In the genomic region with DNA sequence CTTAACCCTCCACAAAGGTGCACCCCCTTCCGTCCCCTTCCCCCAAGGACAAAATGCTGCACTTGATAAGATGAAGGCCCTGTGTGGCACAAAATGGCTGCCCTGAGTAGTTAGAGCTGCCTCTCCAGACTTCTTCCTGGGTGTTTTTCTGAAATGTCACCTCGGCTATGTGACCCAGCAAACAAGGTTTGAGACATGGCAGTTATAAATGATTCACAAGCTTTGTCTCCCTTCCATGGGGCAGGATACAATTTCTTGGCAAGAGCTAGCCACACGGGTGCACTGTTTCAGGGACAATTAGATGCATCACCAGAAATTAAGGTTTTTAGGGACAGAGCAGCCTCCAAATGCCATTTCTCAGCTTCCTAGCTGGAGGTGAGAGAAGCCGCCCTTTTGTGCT, we compare ENCODE assay signal across 13 mouse cellular contexts. TPM values are rescaled to one million over a fixed set of nuclear protein-coding genes. Genes with fewer than 3 reads are reported as not detected.
DNase-seq lines count a peak whose midpoint lies in the region; ATAC-seq and TF ChIP-seq lines count a peak whose summit lies in the region.
"Had no signal": no experiment of that assay in that cellular context is flagged by ENCODE, and none has a peak within 500 bp of the region (broad histone marks: within the 10 kb centered on the region; RNA-seq: fewer than 3 reads in every experiment).

No protein-coding gene starts in this region.

- H3K9me3 ChIP-seq in intestine, embryonic 15.5 days = no peaks in the 10 kb centered on the region
- H3K9me3 ChIP-seq in intestine, postnatal 0 days (ENCODE audit: control insufficient read depth) = no peaks in the 10 kb centered on the region
- H3K9me3 ChIP-seq in lung, embryonic 15.5 days = no peaks in the 10 kb centered on the region
- no peaks in the 10 kb centered on the region for H3K9me3 ChIP-seq in hindbrain, embryonic 16.5 days (ENCODE audit: control insufficient read depth, low read length)
- H3K9me3 ChIP-seq in neural tube, embryonic 13.5 days = no peaks in the 10 kb centered on the region
- H3K9me3 ChIP-seq: forebrain, embryonic 12.5 days; midbrain, embryonic 12.5 days had no signal

- no peaks in the 10 kb centered on the region for H3K27me3 ChIP-seq in intestine, embryonic 15.5 days (replicated peaks)
- H3K27me3 ChIP-seq in intestine, postnatal 0 days (replicated peaks; ENCODE audit: control insufficient read depth, insufficient read depth, low read length) = no peaks in the 10 kb centered on the region
- no peaks in the 10 kb centered on the region for H3K27me3 ChIP-seq in lung, embryonic 15.5 days
- H3K27me3 ChIP-seq in hindbrain, embryonic 16.5 days (replicated peaks; ENCODE audit: control insufficient read depth, insufficient read depth, low read length) = no peaks in the 10 kb centered on the region
- H3K27me3 ChIP-seq in neural tube, embryonic 13.5 days = no peaks in the 10 kb centered on the region
- H3K27me3 ChIP-seq: forebrain, embryonic 12.5 days; midbrain, embryonic 12.5 days; Patski had no signal

- no peak overlapping the region for H3K4me3 ChIP-seq in intestine, embryonic 15.5 days (replicated peaks)
- no peak overlapping the region for H3K4me3 ChIP-seq in intestine, postnatal 0 days (ENCODE audit: low read depth, low read length)
- 0 out of 2 replicates have a peak overlapping the region, but pooled peaks have one; percentile 83 for H3K4me3 ChIP-seq in lung, embryonic 15.5 days
- no peak overlapping the region for H3K4me3 ChIP-seq in hindbrain, embryonic 16.5 days (ENCODE audit: low read length)
- 0 out of 2 replicates have a peak overlapping the region, but pooled peaks have one; percentile 65 for H3K4me3 ChIP-seq in neural tube, embryonic 13.5 days

- TF ChIP-seq CTCF in intestine, postnatal 0 days (IDR thresholded peaks at IDR 0.05; ENCODE audit: low read depth) = no peak

- ATAC-seq in intestine, embryonic 15.5 days = no peak
- ATAC-seq in intestine, postnatal 0 days = no peak
- ATAC-seq in lung, embryonic 15.5 days (ENCODE audit: borderline replicate concordance, extremely low read depth, low FRiP score, low TSS enrichment) = no peak
- ATAC-seq in hindbrain, embryonic 16.5 days = no peak
- ATAC-seq in neural tube, embryonic 13.5 days (ENCODE audit: low read depth) = no peak
- ATAC-seq: lung, postnatal 0 days; Patski had no signal

- DNase-seq in lung, adult 18-20 months = no peak
- no peak for DNase-seq in ovary, postnatal 36 days (ENCODE audit: low spot score)
- DNase-seq: adrenal gland, adult 2 months; right cerebral cortex, postnatal 4 days had no signal

- H3K4me1 ChIP-seq in intestine, embryonic 15.5 days (replicated peaks) = peaks cover 37% of the 10 kb centered on the region
- peaks cover 11% of the 10 kb centered on the region for H3K4me1 ChIP-seq in intestine, postnatal 0 days (replicated peaks; ENCODE audit: control insufficient read depth, insufficient read depth, low read length)
- H3K4me1 ChIP-seq in lung, embryonic 15.5 days = peaks cover 37% of the 10 kb centered on the region
- H3K4me1 ChIP-seq in hindbrain, embryonic 16.5 days (ENCODE audit: control insufficient read depth, insufficient read depth, low read depth, low read length) = peaks cover 44% of the 10 kb centered on the region
- H3K4me1 ChIP-seq in neural tube, embryonic 13.5 days (replicated peaks) = peaks cover 60% of the 10 kb centered on the region

- H3K27ac ChIP-seq in intestine, embryonic 15.5 days = no peak overlapping the region
- no peak overlapping the region for H3K27ac ChIP-seq in intestine, postnatal 0 days (ENCODE audit: low read depth, low read length)
- H3K27ac ChIP-seq in lung, embryonic 15.5 days = no peak overlapping the region
- no peak overlapping the region for H3K27ac ChIP-seq in hindbrain, embryonic 16.5 days (ENCODE audit: low read depth, low read length)
- H3K27ac ChIP-seq in neural tube, embryonic 13.5 days (replicated peaks) = no peak overlapping the region
- H3K27ac ChIP-seq: forebrain, embryonic 12.5 days had no signal

- no peak overlapping the region for H3K9ac ChIP-seq in intestine, embryonic 15.5 days
- no peak overlapping the region for H3K9ac ChIP-seq in intestine, postnatal 0 days (ENCODE audit: low read depth, low read length)
- no peak overlapping the region for H3K9ac ChIP-seq in lung, embryonic 15.5 days
- no peak overlapping the region for H3K9ac ChIP-seq in hindbrain, embryonic 16.5 days (ENCODE audit: low read depth, low read length)
- no peak overlapping the region for H3K9ac ChIP-seq in neural tube, embryonic 13.5 days

- 73% methylated on average over 4 of the region's 4 CpGs for WGBS in intestine, embryonic 15.5 days
- WGBS in intestine, postnatal 0 days = 61% methylated on average over 4 of the region's 4 CpGs
- 61% methylated on average over 4 of the region's 4 CpGs for WGBS in lung, embryonic 15.5 days
- 73% methylated on average over 4 of the region's 4 CpGs for WGBS in hindbrain, embryonic 16.5 days
- WGBS in neural tube, embryonic 13.5 days = 74% methylated on average over 4 of the region's 4 CpGs

- H3K36me3 ChIP-seq in intestine, embryonic 15.5 days = peaks cover 18% of the 10 kb centered on the region; the same call in 1 of the 2 replicates
- H3K36me3 ChIP-seq in intestine, postnatal 0 days (ENCODE audit: control insufficient read depth, insufficient read depth) = peaks cover 38% of the 10 kb centered on the region
- peaks cover 37% of the 10 kb centered on the region for H3K36me3 ChIP-seq in lung, embryonic 15.5 days
- peaks cover 28% of the 10 kb centered on the region for H3K36me3 ChIP-seq in hindbrain, embryonic 16.5 days (ENCODE audit: control insufficient read depth, insufficient read depth, low read length)
- peaks cover 56% of the 10 kb centered on the region for H3K36me3 ChIP-seq in neural tube, embryonic 13.5 days

- peak overlapping the region; percentile 83; the same call in 1 of the 2 replicates for H3K4me2 ChIP-seq in intestine, embryonic 15.5 days (replicated peaks)
- no peak overlapping the region for H3K4me2 ChIP-seq in intestine, postnatal 0 days (replicated peaks; ENCODE audit: low read depth)
- H3K4me2 ChIP-seq in lung, embryonic 15.5 days = peak overlapping the region; percentile 84; the same call in 1 of the 2 replicates
- peak overlapping the region; percentile 94 for H3K4me2 ChIP-seq in hindbrain, embryonic 16.5 days (ENCODE audit: low read length)
- H3K4me2 ChIP-seq in neural tube, embryonic 13.5 days = peak overlapping the region; percentile 91

RNA-seq across cellular contexts. Expression of gene Cyb561d2, which starts 1.6 kb away (rescaled TPM):
- 31.2 and 35.8 TPM in 2 replicates for polyA plus RNA-seq in intestine, embryonic 15.5 days (2015; fragmentation: Nextera tagmentation; extraction: Ambion mirVana)
- polyA plus RNA-seq in intestine, postnatal 0 days (2015; fragmentation: Nextera tagmentation; extraction: Ambion mirVana) = 36.3 and 38.9 TPM in 2 replicates
- 26.0 and 28.4 TPM in 2 replicates for polyA plus RNA-seq in lung, embryonic 15.5 days (2015; fragmentation: Nextera tagmentation; extraction: Ambion mirVana)
- 51.4 and 59.0 TPM in 2 replicates for polyA plus RNA-seq in hindbrain, embryonic 16.5 days (2015; fragmentation: Nextera tagmentation; extraction: Ambion mirVana)
- polyA plus RNA-seq in neural tube, embryonic 13.5 days (2015; fragmentation: Nextera tagmentation; extraction: Ambion mirVana) = 33.0 and 40.1 TPM in 2 replicates

RNA-seq across cellular contexts. Expression of gene Nprl2, which starts 1.6 kb away (rescaled TPM):
- polyA plus RNA-seq in intestine, embryonic 15.5 days (2015; fragmentation: Nextera tagmentation; extraction: Ambion mirVana) = 33.9 and 36.9 TPM in 2 replicates
- polyA plus RNA-seq in intestine, postnatal 0 days (2015; fragmentation: Nextera tagmentation; extraction: Ambion mirVana) = 20.0 and 20.7 TPM in 2 replicates
- 39.2 and 42.2 TPM in 2 replicates for polyA plus RNA-seq in lung, embryonic 15.5 days (2015; fragmentation: Nextera tagmentation; extraction: Ambion mirVana)
- polyA plus RNA-seq in hindbrain, embryonic 16.5 days (2015; fragmentation: Nextera tagmentation; extraction: Ambion mirVana) = 75.8 and 78.6 TPM in 2 replicates
- 66.7 and 73.7 TPM in 2 replicates for polyA plus RNA-seq in neural tube, embryonic 13.5 days (2015; fragmentation: Nextera tagmentation; extraction: Ambion mirVana)

RNA-seq across cellular contexts. Expression of gene Tmem115, which starts 6.7 kb away (rescaled TPM):
- polyA plus RNA-seq in intestine, embryonic 15.5 days (2015; fragmentation: Nextera tagmentation; extraction: Ambion mirVana) = 42.2 and 43.0 TPM in 2 replicates
- polyA plus RNA-seq in intestine, postnatal 0 days (2015; fragmentation: Nextera tagmentation; extraction: Ambion mirVana) = 36.3 and 38.0 TPM in 2 replicates
- polyA plus RNA-seq in lung, embryonic 15.5 days (2015; fragmentation: Nextera tagmentation; extraction: Ambion mirVana) = 39.7 and 42.7 TPM in 2 replicates
- polyA plus RNA-seq in hindbrain, embryonic 16.5 days (2015; fragmentation: Nextera tagmentation; extraction: Ambion mirVana) = 45.7 and 46.0 TPM in 2 replicates
- polyA plus RNA-seq in neural tube, embryonic 13.5 days (2015; fragmentation: Nextera tagmentation; extraction: Ambion mirVana) = 43.4 and 44.4 TPM in 2 replicates

RNA-seq across cellular contexts. Expression of gene Zmynd10, which starts 6.7 kb away (rescaled TPM):
- polyA plus RNA-seq in intestine, embryonic 15.5 days (2015; fragmentation: Nextera tagmentation; extraction: Ambion mirVana) = 0.67 and 0.68 TPM in 2 replicates
- 4.0 and 5.0 TPM in 2 replicates for polyA plus RNA-seq in intestine, postnatal 0 days (2015; fragmentation: Nextera tagmentation; extraction: Ambion mirVana)
- 6.8 TPM in 2 replicates for polyA plus RNA-seq in lung, embryonic 15.5 days (2015; fragmentation: Nextera tagmentation; extraction: Ambion mirVana)
- polyA plus RNA-seq in hindbrain, embryonic 16.5 days (2015; fragmentation: Nextera tagmentation; extraction: Ambion mirVana) = 3.3 and 4.4 TPM in 2 replicates
- polyA plus RNA-seq in neural tube, embryonic 13.5 days (2015; fragmentation: Nextera tagmentation; extraction: Ambion mirVana) = 1.2 and 1.3 TPM in 2 replicates

RNA-seq across cellular contexts. Expression of gene Rassf1, which starts 10.9 kb away (rescaled TPM):
- polyA plus RNA-seq in intestine, embryonic 15.5 days (2015; fragmentation: Nextera tagmentation; extraction: Ambion mirVana) = 51.7 and 52.7 TPM in 2 replicates
- polyA plus RNA-seq in intestine, postnatal 0 days (2015; fragmentation: Nextera tagmentation; extraction: Ambion mirVana) = 44.3 and 48.0 TPM in 2 replicates
- polyA plus RNA-seq in lung, embryonic 15.5 days (2015; fragmentation: Nextera tagmentation; extraction: Ambion mirVana) = 57.7 and 64.1 TPM in 2 replicates
- 45.8 and 46.6 TPM in 2 replicates for polyA plus RNA-seq in hindbrain, embryonic 16.5 days (2015; fragmentation: Nextera tagmentation; extraction: Ambion mirVana)
- 35.4 and 39.0 TPM in 2 replicates for polyA plus RNA-seq in neural tube, embryonic 13.5 days (2015; fragmentation: Nextera tagmentation; extraction: Ambion mirVana)

Comparison
In these comparisons a context has a peak if more than half of its experiments do, and no peak if none do; other contexts are left out.
1. H3K4me3 ChIP-seq: peak in lung, embryonic 15.5 days (single experiment) and neural tube, embryonic 13.5 days (single experiment); none in intestine, embryonic 15.5 days (single experiment), intestine, postnatal 0 days (single experiment) and hindbrain, embryonic 16.5 days (single experiment).